Mouse (Mus musculus) embryonic stem cell, embryonic (primary cell): ENCODE measurements around the gene Chkb.

Experiments
- CTCF ChIA-PET, 4 experiments: fragments of 300-600 bp in 2 of 4; fragments of 350-600 bp in 2 of 4; sonication (Branson Sonifier 250); formaldehyde crosslinking; loops; one replicate each; lab custom pipeline; 2022; ENCODE audit warnings: inconsistent platforms in 2 of 4; lab: Charles Lee
- POLR2A ChIA-PET, 4 experiments: fragments of 300-600 bp in 2 of 4; fragments of 350-600 bp in 2 of 4; sonication (Branson Sonifier 250); formaldehyde crosslinking; loops; one replicate each; lab custom pipeline; 2022; ENCODE audit warnings: antibody characterized with exemption in 4 of 4, inconsistent platforms in 1 of 4; lab: Charles Lee

The Chkb gene

GRCm38 (mm10) chr15:89429352-89430221, at the start of gene Chkb, which contains the start of the genes C730034F03Rik and Gm44502:
Gene Chkb, minus strand, starts transcription at chr15:89429908.
Gene C730034F03Rik, plus strand, starts transcription at chr15:89429589.
Gene Gm44502, minus strand, starts transcription at chr15:89429696.
- POLR2A ChIA-PET, result interaction anchor here in 3 of 4 experiments (0.5 to 3.6 kb wide), 65 partner anchors 10 to 804 kb away, joined by 3 to 50 read pairs (median 4); partner anchors contain the start of genes Lmf2 (in 3 of the 3), Ncaph2 (in 3 of the 3), Adm2 (in 2 of the 3) and Arsa (in 2 of the 3)
- CTCF ChIA-PET, result interaction anchor here (0.6 to 2.5 kb wide), 17 partner anchors 10 to 593 kb away, joined by 3 to 18 read pairs (median 3); partner anchors contain the start of genes Sco2 (in 3 of the 4), Arsa (in 1 of the 4), Mapk8ip2 (in 1 of the 4) and Odf3b (in 1 of the 4)

GRCm38 (mm10) chr15:89478622-89479021, 48.9 kb upstream of the Chkb start:
- POLR2A ChIA-PET, result interaction anchor here in 1 of 4 experiments (1.2 to 2.9 kb wide), 2 partner anchors 10 to 50 kb away, joined by 3 to 12 read pairs; no protein-coding TSS in a partner anchor
- CTCF ChIA-PET, result interaction anchor here in 1 of 4 experiments (1.2 kb wide), 1 partner anchor 25 kb away, joined by 3 read pairs; no protein-coding TSS in a partner anchor

GRCm38 (mm10) chr15:89477806-89478205, 48.1 kb upstream of the Chkb start:
- ChIA-PET CTCF (interaction anchor here in 3 of 4 experiments (0.5 to 1.2 kb wide), 6 partner anchors 25 to 610 kb away, joined by 3 to 9 read pairs (median 4); partner anchors contain the start of genes C730034F03Rik (in 1 of the 3), Chkb (in 1 of the 3), Gm44502 (in 1 of the 3) and Sco2 (in 1 of the 3)), POLR2A (interaction anchor here in 3 of 4 experiments (0.6 to 2.9 kb wide), 21 partner anchors 9 to 727 kb away, joined by 3 to 12 read pairs (median 3); partner anchors contain the start of genes Chkb (in 2 of the 3), Cpt1b (in 2 of the 3), Gm44502 (in 2 of the 3) and C730034F03Rik (in 1 of the 3))

GRCm38 (mm10) chr15:89477091-89477491, 47.4 kb upstream of the Chkb start, which contains the start of gene Arsa:
Gene Arsa, minus strand, starts transcription at chr15:89477425.
- POLR2A ChIA-PET, result interaction anchor here (0.6 to 2.9 kb wide), 25 partner anchors 9 to 726 kb away, joined by 3 to 12 read pairs (median 4); partner anchors contain the start of genes Chkb (in 2 of the 4), Cpt1b (in 2 of the 4), Gm44502 (in 2 of the 4) and C730034F03Rik (in 1 of the 4)
- CTCF ChIA-PET, result interaction anchor here in 3 of 4 experiments (0.6 to 1.2 kb wide), 5 partner anchors 24 to 609 kb away, joined by 3 to 9 read pairs (median 3); partner anchors contain the start of genes C730034F03Rik (in 1 of the 3), Chkb (in 1 of the 3), Gm44502 (in 1 of the 3) and Sco2 (in 1 of the 3)

GRCm38 (mm10) chr15:89476475-89476815, 46.7 kb upstream of the Chkb start:
- CTCF ChIA-PET, result interaction anchor here in 3 of 4 experiments (0.6 to 1.1 kb wide), 9 partner anchors 9 to 161 kb away, joined by 3 to 7 read pairs (median 3); partner anchors contain the start of genes C730034F03Rik (in 1 of the 3), Chkb (in 1 of the 3), Gm44502 (in 1 of the 3) and Sbf1 (in 1 of the 3)
- POLR2A ChIA-PET, result interaction anchor here (0.6 to 2.9 kb wide), 34 partner anchors 9 to 768 kb away, joined by 3 to 12 read pairs (median 4); partner anchors contain the start of genes C730034F03Rik (in 3 of the 4), Chkb (in 3 of the 4), Gm44502 (in 3 of the 4) and Cpt1b (in 2 of the 4)

- CTCF ChIA-PET, result interaction anchor here in 3 of 4 experiments (0.6 to 1.1 kb wide), 10 partner anchors 9 to 161 kb away, joined by 3 to 7 read pairs (median 3); partner anchors contain the start of genes C730034F03Rik (in 1 of the 3), Chkb (in 1 of the 3), Gm44502 (in 1 of the 3) and Sbf1 (in 1 of the 3)
- POLR2A ChIA-PET, result interaction anchor here in 3 of 4 experiments (0.6 to 2.9 kb wide), 34 partner anchors 9 to 767 kb away, joined by 3 to 12 read pairs (median 4); partner anchors contain the start of genes C730034F03Rik (in 3 of the 3), Chkb (in 3 of the 3), Gm44502 (in 3 of the 3) and Cpt1b (in 2 of the 3)
Observed at GRCm38 (mm10) chr15:89475611-89476474, 46.1 kb upstream of the Chkb start.

GRCm38 (mm10) chr15:89475293-89475600, 45.5 kb upstream of the Chkb start:
- ChIA-PET POLR2A (interaction anchor here in 1 of 4 experiments (1.4 to 1.9 kb wide), 4 partner anchors 22 to 160 kb away, joined by 3 to 10 read pairs (median 6); partner anchors contain the start of genes Odf3b, Sbf1 and Sco2), CTCF (interaction anchor here in 1 of 4 experiments (0.9 kb wide), 1 partner anchor 15 kb away, joined by 3 read pairs; no protein-coding TSS in a partner anchor)

GRCm38 (mm10) chr15:89474596-89475292, 45.0 kb upstream of the Chkb start:
- CTCF ChIA-PET, result no interaction called here
- POLR2A ChIA-PET, result no interaction called here

- ChIA-PET CTCF (no interaction called here), POLR2A (interaction anchor here in 1 of 4 experiments (0.8 kb wide), 1 partner anchor 19 kb away, joined by 3 read pairs; no protein-coding TSS in a partner anchor)
Observed at GRCm38 (mm10) chr15:89473921-89474320, 44.2 kb upstream of the Chkb start.

GRCm38 (mm10) chr15:89473370-89473769, 43.7 kb upstream of the Chkb start:
- ChIA-PET POLR2A (interaction anchor here in 1 of 4 experiments (0.8 kb wide), 1 partner anchor 19 kb away, joined by 3 read pairs; no protein-coding TSS in a partner anchor), CTCF (no interaction called here)

GRCm38 (mm10) chr15:89471476-89471875, 41.8 kb upstream of the Chkb start:
- POLR2A ChIA-PET, result interaction anchor here in 1 of 4 experiments (1.6 kb wide), 1 partner anchor 97 kb away, joined by 3 read pairs; the partner anchor contains the start of gene Sco2
- CTCF ChIA-PET, result no interaction called here

- POLR2A ChIA-PET, result no interaction called here
- CTCF ChIA-PET, result no interaction called here
Observed at GRCm38 (mm10) chr15:89468577-89468976, 38.9 kb upstream of the Chkb start.

- ChIA-PET POLR2A (interaction anchor here in 2 of 4 experiments (1.0 to 1.6 kb wide), 7 partner anchors 11 to 93 kb away, joined by 3 to 6 read pairs (median 3); partner anchors contain the start of gene Sco2 (in 1 of the 2)), CTCF (interaction anchor here in 3 of 4 experiments (0.6 to 1.1 kb wide), 4 partner anchors 12 to 307 kb away, joined by 3 to 6 read pairs (median 3); no protein-coding TSS in a partner anchor)
Observed at GRCm38 (mm10) chr15:89465052-89465451, 35.3 kb upstream of the Chkb start.

GRCm38 (mm10) chr15:89463334-89464235, 33.9 kb upstream of the Chkb start:
- ChIA-PET POLR2A (interaction anchor here in 2 of 4 experiments (0.6 to 0.7 kb wide), 3 partner anchors 10 to 290 kb away, joined by 3 to 6 read pairs (median 3); partner anchors contain the start of gene Mapk8ip2 (in 1 of the 2)), CTCF (interaction anchor here in 1 of 4 experiments (0.6 kb wide), 1 partner anchor 21 kb away, joined by 5 read pairs; no protein-coding TSS in a partner anchor)

GRCm38 (mm10) chr15:89462176-89462575, 32.5 kb upstream of the Chkb start:
- ChIA-PET CTCF (no interaction called here), POLR2A (interaction anchor here in 2 of 4 experiments (1.0 to 1.8 kb wide), 2 partner anchors 14 kb away, joined by 3 to 4 read pairs; no protein-coding TSS in a partner anchor)
